Mouse (Mus musculus): Measurements from ENCODE around the gene Krt82. TPM values are rescaled to one million over a fixed set of nuclear protein-coding genes. Genes with fewer than 3 reads are reported as not detected.

The Krt82 gene
- total and polyA plus RNA-seq, 2 experiments from 2014 or later = not detected

DNA sequence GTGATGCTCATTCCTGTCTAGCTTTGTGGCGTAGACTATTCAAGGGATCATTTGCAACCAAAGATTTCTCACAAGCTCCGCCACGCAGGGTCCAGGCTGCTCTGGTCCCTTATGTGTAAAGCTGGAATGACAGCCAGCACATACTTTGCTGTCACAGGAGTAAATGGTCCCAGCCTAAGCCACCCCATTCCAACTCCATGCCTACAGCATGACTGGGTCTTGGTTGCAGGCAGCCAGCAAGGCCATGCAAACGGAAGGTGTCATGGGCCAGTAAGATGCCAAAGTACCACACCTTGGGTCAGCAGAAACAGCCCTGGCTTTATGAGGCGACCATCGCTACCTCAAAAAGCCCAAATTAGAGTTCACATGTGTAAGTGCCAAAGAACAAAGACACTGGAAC is 56.8 kb downstream of the Krt82 start:
- ATAC-seq (no peak), DNase-seq (ENCODE audit: low spot score) (no peak)
- Histone ChIP-seq H3K27me3 (ENCODE audit: insufficient read depth, low read length) (no peaks in the 10 kb centered on the region), H3K4me3 (ENCODE audit: low read length) (no peak overlapping the region), H3K4me2 (ENCODE audit: low read depth, low read length) (no peak overlapping the region), H3K9me3 (ENCODE audit: low read length) (no peaks in the 10 kb centered on the region), H3K4me1 (ENCODE audit: insufficient read depth, low read length) (no peaks in the 10 kb centered on the region), H3K9ac (replicated peaks; ENCODE audit: low read length) (no peak overlapping the region), H3K27ac (no peak overlapping the region), H3K36me3 (ENCODE audit: insufficient read depth, low read length) (no peaks in the 10 kb centered on the region)
- TF ChIP-seq CTCF (IDR thresholded peaks at IDR 0.05; ENCODE audit: low read depth) = no peak
- WGBS = 94% methylated on average over 6 of the region's 6 CpGs

DNA sequence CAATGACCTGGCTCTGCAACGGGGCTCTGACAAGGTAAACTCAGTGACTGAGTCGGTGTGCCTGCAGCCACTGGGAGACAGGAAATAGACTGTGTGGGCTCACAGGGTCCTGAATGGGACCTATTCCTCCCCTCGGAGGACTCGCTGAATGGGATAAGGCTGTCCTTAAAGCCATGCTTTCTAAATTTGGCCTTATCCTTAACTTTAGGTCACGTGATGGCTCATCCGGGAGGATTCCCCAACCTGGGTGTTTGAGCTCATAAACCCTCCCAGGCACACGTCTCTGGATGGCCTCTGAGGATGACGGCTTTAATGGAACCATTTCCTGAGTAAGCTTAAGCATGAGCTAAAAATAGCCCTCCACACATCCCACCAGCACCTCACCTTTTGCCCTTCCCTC is 57.7 kb downstream of the Krt82 start:
- Histone ChIP-seq H3K9me3 (ENCODE audit: low read length) (no peaks in the 10 kb centered on the region), H3K36me3 (ENCODE audit: insufficient read depth, low read length) (no peaks in the 10 kb centered on the region), H3K4me2 (ENCODE audit: low read depth, low read length) (no peak overlapping the region), H3K4me3 (ENCODE audit: low read length) (no peak overlapping the region), H3K4me1 (ENCODE audit: insufficient read depth, low read length) (no peaks in the 10 kb centered on the region), H3K9ac (replicated peaks; ENCODE audit: low read length) (no peak overlapping the region), H3K27ac (no peak overlapping the region), H3K27me3 (ENCODE audit: insufficient read depth, low read length) (no peaks in the 10 kb centered on the region)
- ATAC-seq = no peak
- no peak for TF ChIP-seq CTCF (IDR thresholded peaks at IDR 0.05; ENCODE audit: low read depth)
- DNase-seq (ENCODE audit: low spot score) = no peak
- 69% methylated on average over 8 of the region's 8 CpGs for WGBS

DNA sequence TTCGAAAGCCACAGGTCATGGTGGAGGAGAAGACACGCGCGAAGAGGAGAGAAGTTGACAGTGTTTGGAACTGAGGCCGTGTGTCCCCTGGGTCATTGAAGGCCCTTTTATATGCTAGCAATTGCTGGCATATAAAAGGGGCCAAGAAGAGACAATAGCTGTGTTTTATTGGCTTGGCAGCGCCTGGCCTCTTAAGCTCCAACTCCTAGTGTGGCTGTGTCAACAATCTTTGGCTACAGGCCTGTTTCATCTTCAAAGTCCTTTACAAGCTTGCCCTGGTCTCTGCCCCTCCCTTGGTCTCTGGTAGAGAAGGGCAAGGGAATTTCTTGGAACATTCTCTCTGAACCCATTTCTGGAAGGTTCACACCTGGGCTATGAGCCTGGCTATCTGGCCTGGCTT is 59.0 kb downstream of the Krt82 start, which contains the start of gene Krt83:
Krt83 (minus strand) TSS at position 82 of the 400 bp plus-strand sequence.
- no peak for TF ChIP-seq CTCF (IDR thresholded peaks at IDR 0.05; ENCODE audit: low read depth)
- no peak within 1 kb of the TSS for H3K9ac ChIP-seq (replicated peaks; ENCODE audit: low read length)
- no peaks in the 10 kb centered on the region for H3K9me3 ChIP-seq (ENCODE audit: low read length)
- H3K4me2 ChIP-seq (ENCODE audit: low read depth, low read length) = no peak within 1 kb of the TSS
- DNase-seq (ENCODE audit: low spot score) = peak; percentile 18
- no peaks in the 10 kb centered on the region for H3K4me1 ChIP-seq (ENCODE audit: insufficient read depth, low read length)
- H3K36me3 ChIP-seq (ENCODE audit: insufficient read depth, low read length) = no peaks in the 10 kb centered on the region
- H3K4me3 ChIP-seq (ENCODE audit: low read length) = no peak within 1 kb of the TSS
- WGBS = 34% methylated on average over 6 of the region's 6 CpGs
- H3K27me3 ChIP-seq (ENCODE audit: insufficient read depth, low read length) = no peaks in the 10 kb centered on the region
- H3K27ac ChIP-seq = no peak within 1 kb of the TSS
- ATAC-seq = no peak

Small RNAs within 50 kb of the gene (microRNA-seq; reads per million reads assigned to microRNA genes)
- gene Gm44393 = 0 reads per million in 2 experiments
- 0 reads per million in 2 experiments for gene Gm44460

Other genes starting within 250 kb of the Krt82 start
- gene Krt80, start 180.5 kb downstream of the Krt82 start, total RNA-seq (2014; rRNA removed) = 0.43 and 1.2 TPM in 2 replicates
- gene Krt80, start 180.5 kb downstream of the Krt82 start, polyA plus RNA-seq (2015; fragmentation: Nextera tagmentation; extraction: Ambion mirVana) = 0.30 and 0.33 TPM in 2 replicates
- 0.40 and 0.73 TPM in 2 replicates for gene Krt7, start 139.6 kb downstream of the Krt82 start, total RNA-seq (2014; rRNA removed)
- 0.84 and 0.95 TPM in 2 replicates for gene Krt7, start 139.6 kb downstream of the Krt82 start, polyA plus RNA-seq (2015; fragmentation: Nextera tagmentation; extraction: Ambion mirVana)
- gene Krt87, start 111.9 kb downstream of the Krt82 start, total RNA-seq (2014; rRNA removed) = 0.75 and 1.5 TPM in 2 replicates
- gene Krt87, start 111.9 kb downstream of the Krt82 start, polyA plus RNA-seq (2015; fragmentation: Nextera tagmentation; extraction: Ambion mirVana) = 0.69 and 0.96 TPM in 2 replicates
- gene Krt88, start 102.9 kb downstream of the Krt82 start, total RNA-seq (2014; rRNA removed) = not detected in 2 replicates
- 0.16 TPM in 1 of 2 replicates, not detected in the other for gene Krt88, start 102.9 kb downstream of the Krt82 start, polyA plus RNA-seq (2015; fragmentation: Nextera tagmentation; extraction: Ambion mirVana)
- not detected in 2 replicates for gene Krt81, start 86.9 kb downstream of the Krt82 start, total RNA-seq (2014; rRNA removed)
- 0.09 TPM in 1 of 2 replicates, not detected in the other for gene Krt81, start 86.9 kb downstream of the Krt82 start, polyA plus RNA-seq (2015; fragmentation: Nextera tagmentation; extraction: Ambion mirVana)
- gene Krt86, start 77.2 kb downstream of the Krt82 start, total RNA-seq (2014; rRNA removed) = 0.05 TPM in 1 of 2 replicates, not detected in the other
- gene Krt86, start 77.2 kb downstream of the Krt82 start, polyA plus RNA-seq (2015; fragmentation: Nextera tagmentation; extraction: Ambion mirVana) = 0.26 and 0.34 TPM in 2 replicates
- gene Krt83, start 59.2 kb downstream of the Krt82 start, total RNA-seq (2014; rRNA removed) = not detected in 2 replicates
- gene Krt83, start 59.2 kb downstream of the Krt82 start, polyA plus RNA-seq (2015; fragmentation: Nextera tagmentation; extraction: Ambion mirVana) = not detected in 2 replicates
- not detected in 2 replicates for gene Gm49425, start 33.4 kb downstream of the Krt82 start, total RNA-seq (2014; rRNA removed)
- gene Gm49425, start 33.4 kb downstream of the Krt82 start, polyA plus RNA-seq (2015; fragmentation: Nextera tagmentation; extraction: Ambion mirVana) = not detected in 2 replicates
- gene Krt84, start 17.8 kb downstream of the Krt82 start, total RNA-seq (2014; rRNA removed) = not detected in 2 replicates
- not detected in 2 replicates for gene Krt84, start 17.8 kb downstream of the Krt82 start, polyA plus RNA-seq (2015; fragmentation: Nextera tagmentation; extraction: Ambion mirVana)
- 0.11 TPM in 1 of 2 replicates, not detected in the other for gene Krt90, start 12.3 kb upstream of the Krt82 start, total RNA-seq (2014; rRNA removed)
- 0.11 and 0.26 TPM in 2 replicates for gene Krt90, start 12.3 kb upstream of the Krt82 start, polyA plus RNA-seq (2015; fragmentation: Nextera tagmentation; extraction: Ambion mirVana)
- 0.10 and 0.47 TPM in 2 replicates for gene Krt75, start 23.2 kb upstream of the Krt82 start, total RNA-seq (2014; rRNA removed)
- gene Krt75, start 23.2 kb upstream of the Krt82 start, polyA plus RNA-seq (2015; fragmentation: Nextera tagmentation; extraction: Ambion mirVana) = 0.09 and 0.15 TPM in 2 replicates
- gene Gm5414, start 77.5 kb upstream of the Krt82 start, total RNA-seq (2014; rRNA removed) = not detected in 2 replicates
- gene Gm5414, start 77.5 kb upstream of the Krt82 start, polyA plus RNA-seq (2015; fragmentation: Nextera tagmentation; extraction: Ambion mirVana) = not detected in 2 replicates
- gene Gm5478, start 96.7 kb upstream of the Krt82 start, total RNA-seq (2014; rRNA removed) = not detected in 2 replicates
- gene Gm5478, start 96.7 kb upstream of the Krt82 start, polyA plus RNA-seq (2015; fragmentation: Nextera tagmentation; extraction: Ambion mirVana) = not detected in 2 replicates
- not detected in 2 replicates for gene Krt6b, start 129.6 kb upstream of the Krt82 start, total RNA-seq (2014; rRNA removed)
- gene Krt6b, start 129.6 kb upstream of the Krt82 start, polyA plus RNA-seq (2015; fragmentation: Nextera tagmentation; extraction: Ambion mirVana) = not detected in 2 replicates
- gene Krt6a, start 143.6 kb upstream of the Krt82 start, total RNA-seq (2014; rRNA removed) = not detected in 2 replicates
- 0.13 TPM in 1 of 2 replicates, not detected in the other for gene Krt6a, start 143.6 kb upstream of the Krt82 start, polyA plus RNA-seq (2015; fragmentation: Nextera tagmentation; extraction: Ambion mirVana)
- gene Krt5, start 162.2 kb upstream of the Krt82 start, total RNA-seq (2014; rRNA removed) = not detected in 2 replicates
- gene Krt5, start 162.2 kb upstream of the Krt82 start, polyA plus RNA-seq (2015; fragmentation: Nextera tagmentation; extraction: Ambion mirVana) = 0.15 TPM in 1 of 2 replicates, not detected in the other
- 2.1 and 2.2 TPM in 2 replicates for gene Krt71, start 192.4 kb upstream of the Krt82 start, total RNA-seq (2014; rRNA removed)
- 1.2 and 1.9 TPM in 2 replicates for gene Krt71, start 192.4 kb upstream of the Krt82 start, polyA plus RNA-seq (2015; fragmentation: Nextera tagmentation; extraction: Ambion mirVana)
- gene Krt72, start 235.8 kb upstream of the Krt82 start, total RNA-seq (2014; rRNA removed) = 1.9 TPM in 1 of 2 replicates, not detected in the other
- 0.44 TPM in 1 of 2 replicates, not detected in the other for gene Krt72, start 235.8 kb upstream of the Krt82 start, polyA plus RNA-seq (2015; fragmentation: Nextera tagmentation; extraction: Ambion mirVana)

All from hindbrain, postnatal 0 days (tissue).